Mouse (Mus musculus) thymus, adult 2 months (tissue): Measurements from ENCODE around the gene Gfra1.

Experiments used
- CTCF ChIP-seq: fragments of 200-500 bp; IDR thresholded peaks from 2 replicates; pipeline ENCODE4 v1.5.1; 2012; ENCODE audit warnings: mild to moderate bottlenecking, control low read depth, low read length, moderate library complexity, borderline replicate concordance; ENCODE audit not compliant: control insufficient read depth, poor library complexity, insufficient read depth; ENCODE audit errors: extremely low read depth
- POLR2A ChIP-seq: fragments of 200-500 bp; IDR thresholded peaks from 2 replicates; pipeline ENCODE4 v1.6.1; 2012; ENCODE audit warnings: mild to moderate bottlenecking, low read length, control low read depth, moderate library complexity; ENCODE audit not compliant: control insufficient read depth, poor library complexity, insufficient read depth; ENCODE audit errors: extremely low read depth

DNA sequence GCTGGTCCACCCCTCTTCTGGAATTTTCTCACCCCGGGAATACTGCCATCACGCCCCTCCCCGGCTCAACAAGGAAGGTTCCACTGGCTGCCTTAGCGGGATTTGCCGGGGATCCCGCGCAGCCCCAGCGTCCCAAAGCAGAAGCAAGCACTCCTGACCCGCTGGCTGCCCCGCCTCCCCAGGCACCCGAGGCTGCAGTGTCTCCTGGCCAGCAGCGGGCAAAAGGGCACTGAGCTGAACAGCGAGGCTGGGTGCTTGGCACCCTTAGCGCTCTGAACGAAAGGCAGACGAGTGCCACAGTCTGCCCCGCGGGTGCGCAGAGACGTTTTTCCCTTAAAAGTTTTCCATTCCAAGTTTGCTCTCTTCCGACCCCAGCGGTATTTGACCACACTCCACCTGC lies 2.1 kb downstream of the Gfra1 start:
- TF ChIP-seq CTCF (no peak), POLR2A (no peak)
